Mouse (Mus musculus) brain, embryonic 14.5 days (tissue): ENCODE data around the gene Treml1.

ENCODE experiments used
- CTCF ChIP-seq: fragments of 200-500 bp; IDR thresholded peaks from 2 replicates; pipeline ENCODE4 v1.5.1; 2012; ENCODE audit warnings: inconsistent platforms, mild to moderate bottlenecking, moderate library complexity, borderline replicate concordance; ENCODE audit not compliant: insufficient read depth, insufficient read length; ENCODE audit errors: extremely low read depth
- POLR2A ChIP-seq: fragments of 200-500 bp; IDR thresholded peaks from 2 replicates; pipeline ENCODE4 v1.6.1; 2012; ENCODE audit warnings: mild to moderate bottlenecking, inconsistent platforms, borderline replicate concordance; ENCODE audit not compliant: poor library complexity, insufficient read depth, insufficient read length, severe bottlenecking; ENCODE audit errors: extremely low read depth

DNA sequence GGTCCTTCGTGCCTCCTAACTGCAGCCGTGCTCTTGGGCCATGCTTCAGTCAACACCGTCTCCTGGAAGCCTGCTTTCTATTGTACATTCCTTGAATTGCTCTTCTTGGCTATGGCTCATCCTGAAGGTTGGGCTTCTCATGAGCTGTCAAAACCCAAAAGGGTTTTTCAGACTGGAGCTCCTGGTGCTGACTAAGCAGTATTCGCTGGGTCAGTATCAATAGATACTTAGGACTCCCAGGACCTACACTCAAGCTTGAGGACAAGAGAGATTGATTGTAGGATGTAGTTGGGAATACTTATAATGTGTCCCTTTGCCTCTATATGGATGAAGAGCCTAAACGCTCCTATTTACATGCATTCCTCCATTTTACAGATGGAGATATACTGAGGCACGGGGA is 34.6 kb upstream of the Treml1 start:
- no peak for TF ChIP-seq CTCF
- no peak for TF ChIP-seq POLR2A
